Mouse (Mus musculus) embryonic facial prominence, embryonic 11.5 days (tissue): ENCODE results near the gene Olfr1346. TPM values are rescaled to one million over a fixed set of nuclear protein-coding genes. Genes with fewer than 3 reads are reported as not detected.
"Not testable (repeated sequence)": the region's sequence is repeated elsewhere in the genome, so short reads cannot be mapped to it uniquely, and the experiment has no call there.

Experiments
- ATAC-seq: fragments of 200-750 bp; cut with Nextera tagmentation; replicated peaks from 2 replicates; pipeline ENCODE4 v1.8.0; 2017; ENCODE audit warnings: low read depth; ENCODE audit not compliant: insufficient number of reproducible peaks, low FRiP score, low TSS enrichment
- DNase-seq: peaks from one replicate; pipeline ENCODE4 v3.0.0-alpha.2; 2015; ENCODE audit warnings: low spot score
- H3K27ac ChIP-seq: fragments of 300-500 bp; sonication (generic); replicated peaks from 2 replicates; pipeline ENCODE4 v1.5.1; 2014; ENCODE audit warnings: mild to moderate bottlenecking, low read depth, low read length, control low read depth
- H3K27me3 ChIP-seq: fragments of 300-500 bp; sonication (generic); 2 replicates; pipeline ENCODE4 v1.6.1; 2014; ENCODE audit warnings: mild to moderate bottlenecking, low read length, moderate library complexity, mixed read lengths; ENCODE audit not compliant: control insufficient read depth, insufficient read depth
- H3K36me3 ChIP-seq: fragments of 300-500 bp; sonication (generic); replicated peaks from 2 replicates; pipeline ENCODE4 v1.6.1; 2014; ENCODE audit warnings: low read depth, mild to moderate bottlenecking, low read length, moderate library complexity, mixed read lengths; ENCODE audit not compliant: control insufficient read depth, insufficient read depth
- H3K4me1 ChIP-seq: fragments of 300-500 bp; sonication (generic); 2 replicates; pipeline ENCODE4 v1.6.1; 2014; ENCODE audit warnings: low read length, mixed read lengths; ENCODE audit not compliant: control insufficient read depth, insufficient read depth
- H3K4me2 ChIP-seq: fragments of 300-500 bp; sonication (generic); 2 replicates; pipeline ENCODE4 v1.6.1; 2014; ENCODE audit warnings: low read depth, mild to moderate bottlenecking, control low read depth, low read length, moderate library complexity
- H3K4me3 ChIP-seq: fragments of 300-500 bp; sonication (generic); 2 replicates; pipeline ENCODE4 v1.5.1; 2014; ENCODE audit warnings: low read depth, low read length, control low read depth
- H3K9ac ChIP-seq: fragments of 300-500 bp; sonication (generic); replicated peaks from 2 replicates; pipeline ENCODE4 v1.6.1; 2014; ENCODE audit warnings: mild to moderate bottlenecking, control low read depth, low read length
- H3K9me3 ChIP-seq: fragments of 300-500 bp; sonication (generic); replicated peaks from 2 replicates; pipeline ENCODE4 v1.6.1; 2016; ENCODE audit warnings: mild to moderate bottlenecking, low read length, inconsistent platforms, mixed read lengths; ENCODE audit not compliant: control insufficient read depth
- WGBS: fragments of 180-500 bp; shearing (Covaris S2); extraction: QIAGEN DNeasy Blood & Tissue Kit; methylation state at CpG from one replicate; pipeline ENCODE4 v1.1.7; 2014; 5-methylcytosine and 5-hydroxymethylcytosine counted together
- polyA plus RNA-seq: library from polyadenylated mRNA; unstranded; fragments of >200 nt; fragmentation: Nextera tagmentation; extraction: Ambion mirVana; gene quantifications from 2 replicates; pipeline ENCODE4 v1.2.1, GENCODE M21; 2014

Olfr1346 gene
- polyA plus RNA-seq, 1 experiment from 2014 or later, result not detected

GRCm38 (mm10) chr7:6456399-6456798, 10.5 kb upstream of the Olfr1346 start:
- ATAC-seq (no peak), DNase-seq (peak; percentile 43)
- H3K9ac ChIP-seq, result no peak overlapping the region
- H3K4me2 ChIP-seq, result no peak overlapping the region
- no peak overlapping the region for H3K4me3 ChIP-seq
- H3K4me1 ChIP-seq, result no peaks in the 10 kb centered on the region
- WGBS, result 51% methylated on average over 3 of the region's 3 CpGs
- H3K9me3 ChIP-seq, result no peaks in the 10 kb centered on the region
- H3K27me3 ChIP-seq, result no peaks in the 10 kb centered on the region
- no peak overlapping the region for H3K27ac ChIP-seq
- H3K36me3 ChIP-seq, result no peaks in the 10 kb centered on the region

- 85% methylated on average over 2 of the region's 2 CpGs for WGBS
- ATAC-seq, DNase-seq: not testable (repeated sequence)
Measured at GRCm38 (mm10) chr7:6477633-6478032, 10.7 kb downstream of the Olfr1346 start.

GRCm38 (mm10) chr7:6486841-6487240, 19.9 kb downstream of the Olfr1346 start, which contains the start of gene Olfr5:
Gene Olfr5 (minus strand): TSS chr7:6486941.
- H3K27ac ChIP-seq, result no peak within 1 kb of the TSS
- WGBS, result 27% methylated on average over 2 of the region's 2 CpGs
- no peak within 1 kb of the TSS for H3K9ac ChIP-seq
- no peak for ATAC-seq
- no peaks in the 10 kb centered on the region for H3K36me3 ChIP-seq
- H3K4me2 ChIP-seq, result no peak within 1 kb of the TSS
- no peaks in the 10 kb centered on the region for H3K4me1 ChIP-seq
- H3K27me3 ChIP-seq, result no peaks in the 10 kb centered on the region
- DNase-seq, result no peak
- H3K9me3 ChIP-seq, result no peaks in the 10 kb centered on the region; the same call in 1 of the 2 replicates
- no peak within 1 kb of the TSS for H3K4me3 ChIP-seq

More at GRCm38 (mm10) chr7:6477633-6478032, 10.7 kb downstream of the Olfr1346 start:
- H3K9ac ChIP-seq, H3K27me3 ChIP-seq, H3K4me2 ChIP-seq, H3K4me3 ChIP-seq, H3K27ac ChIP-seq, H3K9me3 ChIP-seq, H3K36me3 ChIP-seq, H3K4me1 ChIP-seq: not testable (repeated sequence)

GRCm38 (mm10) chr7:6499655-6500054, 32.8 kb downstream of the Olfr1346 start, which contains the start of gene Olfr1347:
Gene Olfr1347 (minus strand): TSS chr7:6499755.
- no peak within 1 kb of the TSS for H3K9ac ChIP-seq
- DNase-seq (no peak), ATAC-seq (no peak)
- H3K4me3 ChIP-seq, result no peak within 1 kb of the TSS
- 66% methylated on average over 1 of the region's 1 CpGs for WGBS
- no peaks in the 10 kb centered on the region for H3K4me1 ChIP-seq
- no peaks in the 10 kb centered on the region for H3K9me3 ChIP-seq
- H3K27ac ChIP-seq, result no peak within 1 kb of the TSS
- no peak within 1 kb of the TSS for H3K4me2 ChIP-seq
- no peaks in the 10 kb centered on the region for H3K36me3 ChIP-seq
- H3K27me3 ChIP-seq, result no peaks in the 10 kb centered on the region

GRCm38 (mm10) chr7:6508648-6509047, 41.7 kb downstream of the Olfr1346 start, which contains the start of gene Olfr1348:
Gene Olfr1348 (minus strand): TSS chr7:6508748.
- Histone ChIP-seq H3K4me1 (no peaks in the 10 kb centered on the region), H3K9me3 (no peaks in the 10 kb centered on the region; the same call in 1 of the 2 replicates), H3K27ac (no peak within 1 kb of the TSS), H3K36me3 (no peaks in the 10 kb centered on the region), H3K9ac (no peak within 1 kb of the TSS), H3K4me2 (no peak within 1 kb of the TSS), H3K4me3 (no peak within 1 kb of the TSS), H3K27me3 (no peaks in the 10 kb centered on the region)
- WGBS, result 100% methylated on average over 1 of the region's 1 CpGs
- no peak for DNase-seq
- ATAC-seq, result no peak

- H3K4me3 ChIP-seq, result no peak overlapping the region
- H3K4me2 ChIP-seq, result no peak overlapping the region
- no peak overlapping the region for H3K27ac ChIP-seq
- H3K9me3 ChIP-seq, result 0 out of 2 replicates have a peak, but pooled peaks cover 3% of the 10 kb centered on the region
- no peaks in the 10 kb centered on the region for H3K4me1 ChIP-seq
- no peaks in the 10 kb centered on the region for H3K36me3 ChIP-seq
- DNase-seq (no peak), ATAC-seq (no peak)
- no peaks in the 10 kb centered on the region for H3K27me3 ChIP-seq
- no peak overlapping the region for H3K9ac ChIP-seq
- 36% methylated on average over 1 of the region's 1 CpGs for WGBS
Measured at GRCm38 (mm10) chr7:6521666-6522065, 54.8 kb downstream of the Olfr1346 start.

GRCm38 (mm10) chr7:6522850-6523249, 55.9 kb downstream of the Olfr1346 start, which contains the start of gene Olfr1349:
Gene Olfr1349 (minus strand): TSS chr7:6522950.
- WGBS, result 85% methylated on average over 5 of the region's 5 CpGs
- DNase-seq (no peak), ATAC-seq (no peak)
- H3K36me3 ChIP-seq, result no peaks in the 10 kb centered on the region
- H3K27ac ChIP-seq, result no peak within 1 kb of the TSS
- no peak within 1 kb of the TSS for H3K9ac ChIP-seq
- H3K4me3 ChIP-seq, result no peak within 1 kb of the TSS
- H3K4me2 ChIP-seq, result no peak within 1 kb of the TSS
- H3K4me1 ChIP-seq, result no peaks in the 10 kb centered on the region
- H3K9me3 ChIP-seq, result 0 out of 2 replicates have a peak, but pooled peaks cover 3% of the 10 kb centered on the region
- H3K27me3 ChIP-seq, result no peaks in the 10 kb centered on the region

GRCm38 (mm10) chr7:6525001-6525400, 58.1 kb downstream of the Olfr1346 start:
- Histone ChIP-seq H3K9me3 (0 out of 2 replicates have a peak, but pooled peaks cover 3% of the 10 kb centered on the region), H3K4me2 (no peak overlapping the region), H3K4me1 (no peaks in the 10 kb centered on the region), H3K9ac (no peak overlapping the region), H3K27me3 (no peaks in the 10 kb centered on the region), H3K27ac (no peak overlapping the region), H3K4me3 (no peak overlapping the region), H3K36me3 (no peaks in the 10 kb centered on the region)
- no peak for DNase-seq
- 58% methylated on average over 3 of the region's 3 CpGs for WGBS
- no peak for ATAC-seq
